Mouse (Mus musculus) spleen, postnatal 36 days (tissue): Measurements from ENCODE around the gene Capn11.

Source experiments
- DNase-seq, 2 experiments: peaks; one replicate each; pipeline ENCODE4 v3.0.0; 2022; ENCODE audit warnings: low spot score in 2 of 2, mixed read lengths in 1 of 2

Gene Capn11

GRCm38 (mm10) chr17:45582715-45583355 is 76.3 kb downstream of the Capn11 start:
- peak; percentile 40 to 49 for DNase-seq

DNA sequence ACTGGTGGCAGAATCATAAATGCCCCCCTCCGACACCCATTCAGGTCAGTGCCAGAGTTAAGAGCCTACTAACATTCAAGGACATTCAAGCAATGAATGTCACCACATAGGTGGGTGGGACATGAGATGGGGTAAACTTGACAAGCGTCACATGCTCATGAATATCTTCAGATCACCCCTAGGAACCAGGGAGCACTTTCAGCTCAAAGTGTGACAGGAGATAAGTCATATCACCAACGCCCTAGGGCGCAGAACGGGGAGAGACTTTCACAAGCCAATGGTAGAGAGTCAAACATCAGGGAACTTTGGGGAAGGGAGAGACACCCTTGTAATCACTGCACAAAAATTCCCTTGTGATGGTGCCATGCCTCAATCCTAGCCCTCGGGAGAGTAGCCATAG is 76.9 kb downstream of the Capn11 start:
- DNase-seq, result peak in 1 of 2 experiments; percentile 42

DNA sequence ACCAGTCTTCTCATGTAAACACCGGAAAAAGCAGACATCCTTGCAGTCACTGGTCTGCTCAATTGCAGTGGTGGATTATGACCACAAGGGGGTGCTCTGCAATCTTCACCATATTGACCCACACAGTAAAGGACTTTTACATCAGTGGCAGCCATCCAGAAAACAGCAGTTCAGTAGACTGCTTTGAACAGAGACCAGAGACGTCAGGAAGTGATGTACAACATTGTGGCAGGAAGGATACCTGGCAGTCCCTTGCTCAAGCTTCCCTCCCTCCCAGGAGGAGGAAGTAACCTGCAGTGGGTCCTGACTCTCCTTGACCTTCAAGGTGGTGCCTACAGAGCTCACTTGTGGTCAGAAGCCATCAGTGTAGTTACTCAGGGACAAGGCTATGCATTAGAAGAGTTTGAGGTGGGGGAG is 77.5 kb downstream of the Capn11 start:
- DNase-seq, result peak; percentile 55 to 74

- no peak for DNase-seq
These were observed 78.1 kb downstream of the Capn11 start for GRCm38 (mm10) chr17:45580958-45581477.
